Mouse (Mus musculus) skeletal muscle tissue, adult 2 months (tissue): ENCODE results near the gene Zwilch.
"Not testable (repeated sequence)": the region's sequence is repeated elsewhere in the genome, so short reads cannot be mapped to it uniquely, and the experiment has no call there.

ENCODE experiments used
- DNase-seq: peaks from one replicate; pipeline ENCODE4 v3.0.0-alpha.2; 2012; ENCODE audit warnings: low read depth, low spot score

Gene Zwilch

DNA sequence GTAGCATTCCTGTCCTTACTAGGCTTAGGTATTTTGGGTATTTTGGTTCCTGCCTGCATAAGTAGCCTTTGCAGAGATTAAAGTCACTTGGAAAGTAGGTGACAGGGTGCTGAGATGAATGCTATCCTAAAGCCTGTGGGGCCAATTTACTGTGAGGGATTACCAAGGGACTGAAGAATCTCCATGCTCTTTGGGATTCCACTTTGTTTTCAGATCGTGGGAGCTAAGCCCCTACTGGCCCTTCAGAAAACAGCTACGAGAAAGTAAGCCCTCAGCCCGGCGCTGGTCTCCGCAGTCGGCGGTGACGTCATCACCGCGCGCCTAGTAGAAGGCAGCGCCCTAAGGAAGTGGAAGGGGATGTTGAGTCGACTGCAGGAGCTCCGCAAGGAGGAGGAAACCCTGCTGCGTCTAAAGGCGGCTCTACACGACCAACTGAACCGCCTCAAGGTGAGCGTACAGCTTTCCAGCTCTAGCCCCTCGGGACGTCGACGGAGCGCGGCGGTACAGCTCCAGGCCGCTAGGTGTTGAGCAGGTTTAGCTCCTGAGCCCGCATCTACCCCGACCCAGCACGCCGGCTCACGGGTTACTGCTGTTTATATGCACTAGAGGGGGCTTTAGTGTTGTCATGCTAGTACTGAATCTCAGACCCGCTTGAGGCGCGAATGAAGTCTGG lies 6.2 kb upstream of the Zwilch start, which contains the start of gene Snapc5:
Snapc5 (plus strand) TSS at position 301 of the 673 bp plus-strand sequence.
- peak; percentile 92 for DNase-seq

DNA sequence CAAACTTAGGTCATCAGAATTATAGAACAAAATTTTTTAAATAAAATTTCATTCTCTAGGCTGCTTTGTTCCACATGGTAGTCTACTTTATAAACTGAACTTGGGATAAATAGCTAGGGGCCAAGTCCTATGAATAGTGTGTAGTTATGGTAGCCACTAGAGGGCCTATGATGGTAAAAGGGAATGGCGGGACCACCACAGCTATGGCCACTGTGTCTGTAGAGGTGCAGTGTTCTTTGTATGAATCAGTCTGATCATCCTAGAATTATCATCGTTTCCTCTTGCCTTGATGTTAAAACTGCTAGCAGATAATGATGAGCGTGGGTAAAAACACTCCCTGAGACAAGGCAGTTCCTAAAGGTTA lies 5.7 kb upstream of the Zwilch start:
- no peak for DNase-seq

DNA sequence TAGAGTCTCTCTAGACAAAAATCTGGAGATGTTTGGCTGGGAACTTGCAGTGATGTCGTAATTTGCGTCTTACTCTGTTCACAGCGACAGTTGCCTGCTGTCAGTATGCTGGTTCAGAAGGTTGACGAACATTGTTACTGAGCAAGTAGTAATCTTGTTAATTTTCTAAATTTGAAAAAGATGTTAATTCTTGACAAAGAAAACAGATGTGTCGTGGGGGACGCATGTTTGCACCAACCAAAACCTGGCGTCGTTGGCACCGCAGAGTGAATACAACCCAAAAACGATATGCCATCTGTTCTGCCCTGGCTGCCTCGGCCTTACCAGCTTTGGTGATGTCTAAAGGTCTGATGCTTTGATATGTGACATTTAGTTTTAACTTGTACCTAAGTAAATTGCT lies 2.5 kb upstream of the Zwilch start:
- DNase-seq, result no peak

DNA sequence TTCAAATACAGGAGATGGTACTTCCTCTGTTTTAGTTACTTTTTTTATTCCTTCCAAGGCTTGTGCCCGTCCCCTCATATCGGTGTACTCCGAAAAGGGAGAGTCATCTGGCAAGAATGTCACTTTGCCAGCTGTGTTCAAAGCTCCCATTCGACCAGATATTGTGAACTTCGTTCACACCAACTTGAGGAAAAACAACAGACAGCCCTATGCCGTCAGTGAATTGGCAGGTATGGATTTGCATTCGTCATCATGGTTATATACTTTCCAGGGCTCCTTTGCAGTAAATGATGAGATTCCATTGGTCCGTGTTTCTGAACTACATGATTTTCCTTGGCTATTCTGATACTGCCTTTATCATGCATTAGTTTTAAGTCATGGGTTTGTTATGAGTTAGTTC lies 1.9 kb upstream of the Zwilch start:
- DNase-seq, result no peak

DNA sequence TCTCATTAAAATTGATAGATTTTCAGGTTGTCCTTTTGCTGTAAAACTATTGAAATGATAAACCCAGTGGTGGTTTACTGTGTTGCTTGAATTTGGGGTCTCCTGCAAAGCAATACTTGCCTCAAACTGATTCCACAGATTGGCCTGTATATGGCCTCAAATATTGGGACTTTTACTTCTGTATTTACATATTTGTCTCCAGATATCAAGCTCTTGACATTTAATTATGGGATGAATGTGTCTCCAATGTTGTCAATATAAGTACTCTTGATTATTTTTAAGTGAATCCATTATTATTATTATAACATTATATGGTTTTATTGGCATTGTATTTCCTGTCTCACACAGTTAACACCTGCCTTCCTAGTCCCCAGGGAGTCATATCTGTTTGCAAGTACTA lies 1.4 kb upstream of the Zwilch start:
- DNase-seq, result no peak

DNA sequence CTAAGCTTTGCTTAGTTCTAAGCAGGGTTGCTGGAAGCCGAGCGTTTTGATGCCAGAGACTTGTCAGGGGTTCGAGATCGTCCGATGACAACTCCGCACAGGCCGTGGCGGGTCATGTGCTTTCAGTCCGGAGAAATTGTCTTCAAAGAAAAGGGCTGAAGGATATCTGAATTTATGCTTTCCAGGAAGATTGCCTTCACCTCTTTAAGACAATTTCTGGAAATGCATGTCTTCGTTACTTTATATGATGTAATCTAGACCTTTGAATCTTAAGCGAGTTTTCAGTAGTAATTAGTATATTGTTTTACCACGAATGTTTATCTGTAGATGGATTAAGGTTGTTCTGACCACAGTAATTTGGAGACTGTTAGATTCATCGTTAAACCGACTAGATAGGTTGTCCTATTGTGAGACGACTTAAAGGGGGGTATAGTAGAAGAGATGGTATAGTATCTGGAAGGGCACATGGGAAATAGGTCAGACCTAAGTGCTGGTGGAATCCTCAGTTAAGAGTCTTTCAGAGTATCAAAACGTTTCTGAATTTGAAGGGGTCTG lies 839 bp upstream of the Zwilch start:
- DNase-seq, result no peak

DNA sequence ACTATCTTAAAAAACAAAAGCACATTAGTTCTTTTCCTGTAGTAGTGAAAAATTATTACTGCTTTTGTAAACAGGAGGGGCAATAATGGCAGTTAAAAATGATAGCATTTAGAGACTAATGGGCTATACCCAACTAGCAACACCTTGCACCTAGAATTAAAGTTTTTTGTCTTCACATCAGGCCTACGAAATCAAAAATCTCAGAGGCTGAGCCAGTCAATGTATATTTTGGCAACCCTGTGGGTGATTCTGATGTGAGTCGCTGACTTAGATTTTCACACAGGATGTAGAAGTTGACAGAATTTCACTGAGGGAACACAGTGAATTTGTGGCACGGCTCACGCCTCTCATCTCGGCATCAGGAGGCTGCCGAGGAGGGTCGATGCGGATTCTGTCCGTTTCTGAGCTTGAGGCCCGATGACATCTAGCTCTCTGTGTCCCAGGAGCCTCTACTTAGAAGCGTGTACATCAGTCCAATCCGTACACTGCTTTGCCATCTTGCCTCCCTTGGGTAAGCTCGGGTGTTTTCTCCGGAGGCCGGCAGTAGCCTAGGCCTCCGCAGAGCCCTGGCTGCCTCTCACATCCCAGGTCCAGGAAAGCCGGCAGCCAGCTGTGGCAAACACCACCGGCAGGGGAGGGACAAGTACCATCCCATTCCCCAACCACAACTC lies 624 bp downstream of the Zwilch start:
- peak; percentile 7 for DNase-seq

DNA sequence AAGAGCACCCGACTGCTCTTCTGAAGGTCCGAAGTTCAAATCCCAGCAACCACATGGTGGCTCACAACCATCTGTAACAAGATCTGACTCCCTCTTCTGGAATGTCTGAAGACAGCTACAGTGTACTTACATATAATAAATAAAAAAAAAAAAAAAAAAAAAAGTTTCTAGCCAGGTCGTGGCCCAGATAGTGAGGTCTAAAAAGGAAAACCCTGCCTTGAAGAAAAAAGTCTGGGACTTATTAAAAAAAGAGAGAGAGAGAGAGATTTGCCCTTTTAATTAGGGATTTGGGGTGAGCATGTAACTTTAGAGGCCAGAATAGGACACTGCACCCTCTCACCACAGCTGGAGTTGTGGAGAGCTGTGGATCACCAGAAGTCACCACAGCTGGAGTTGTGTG lies 2.9 kb downstream of the Zwilch start:
- DNase-seq, result not testable (repeated sequence)

DNA sequence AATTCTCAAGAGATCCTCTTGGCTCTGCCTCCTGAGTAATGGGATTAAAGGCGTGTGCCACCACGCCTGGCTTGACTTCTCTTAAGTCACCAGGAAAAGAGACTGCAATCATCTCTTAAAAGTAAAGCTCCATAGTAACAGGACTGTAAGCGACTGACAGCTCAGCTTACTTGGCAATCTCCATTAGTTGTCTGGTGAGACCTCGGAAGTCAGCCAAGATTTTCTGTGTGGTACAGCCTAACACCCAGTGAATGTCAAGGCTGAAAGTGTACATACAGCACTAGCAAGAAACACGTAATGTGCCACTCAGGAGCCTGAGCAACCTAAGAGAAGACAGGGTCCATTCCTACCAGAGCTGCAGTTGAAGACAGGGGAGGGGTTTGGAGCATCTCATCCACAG lies 12.4 kb downstream of the Zwilch start:
- DNase-seq, result no peak

DNA sequence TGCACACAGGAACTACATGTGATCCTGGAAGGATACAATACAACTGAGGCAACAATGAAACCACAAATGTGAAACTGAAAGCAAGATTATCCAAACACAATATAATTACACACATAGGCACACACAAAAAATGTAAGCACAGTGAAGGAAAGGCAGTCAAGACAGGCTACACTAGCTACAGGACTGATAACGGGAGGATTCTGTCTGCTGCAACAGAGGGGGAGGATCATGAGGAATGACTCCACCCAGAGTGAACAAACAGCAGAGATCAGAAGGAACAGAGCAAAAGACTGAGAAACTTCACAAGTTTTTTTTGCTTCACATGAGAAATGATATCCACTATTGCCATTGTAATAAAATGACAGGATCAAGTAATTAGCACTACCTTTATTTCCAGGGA lies 16.3 kb downstream of the Zwilch start:
- DNase-seq, result no peak

DNA sequence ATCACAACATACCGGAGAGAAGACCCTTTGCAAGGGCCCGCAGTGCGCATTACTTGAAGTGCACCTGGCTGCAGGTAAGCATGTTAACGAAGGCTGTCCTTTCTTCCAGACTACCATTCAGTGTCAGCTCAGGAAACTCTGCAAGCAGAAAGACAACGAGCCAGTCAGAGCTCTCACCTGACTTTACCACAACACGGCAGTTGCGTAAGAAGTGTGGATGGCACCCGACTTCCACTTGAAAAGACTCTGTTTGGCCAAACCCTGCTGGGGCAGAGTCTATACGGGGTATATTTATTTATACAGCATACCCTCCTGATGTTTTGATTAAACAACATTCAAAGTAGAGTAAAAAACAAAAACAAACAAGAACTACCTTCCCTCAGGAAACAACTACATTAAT lies 33.0 kb downstream of the Zwilch start:
- no peak for DNase-seq

DNA sequence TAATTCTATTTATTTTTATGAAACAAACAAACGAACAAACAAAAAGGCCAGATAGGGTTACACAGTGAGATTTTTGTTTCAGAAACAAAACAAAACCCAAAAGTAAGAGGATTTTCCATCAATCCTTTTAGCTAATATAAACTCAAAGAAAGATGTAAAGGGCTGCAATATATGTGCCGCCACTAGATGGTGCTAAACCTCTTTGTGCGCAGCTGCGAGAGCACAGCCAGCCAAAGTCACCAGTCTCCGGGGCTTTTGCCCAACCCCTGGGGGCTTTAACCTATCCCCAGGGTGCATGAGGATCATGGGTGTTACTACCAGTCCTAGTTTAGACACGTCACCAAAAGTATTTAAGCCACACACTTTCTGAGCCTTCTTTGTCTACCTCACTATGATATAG lies 34.0 kb downstream of the Zwilch start:
- not testable (repeated sequence) for DNase-seq

DNA sequence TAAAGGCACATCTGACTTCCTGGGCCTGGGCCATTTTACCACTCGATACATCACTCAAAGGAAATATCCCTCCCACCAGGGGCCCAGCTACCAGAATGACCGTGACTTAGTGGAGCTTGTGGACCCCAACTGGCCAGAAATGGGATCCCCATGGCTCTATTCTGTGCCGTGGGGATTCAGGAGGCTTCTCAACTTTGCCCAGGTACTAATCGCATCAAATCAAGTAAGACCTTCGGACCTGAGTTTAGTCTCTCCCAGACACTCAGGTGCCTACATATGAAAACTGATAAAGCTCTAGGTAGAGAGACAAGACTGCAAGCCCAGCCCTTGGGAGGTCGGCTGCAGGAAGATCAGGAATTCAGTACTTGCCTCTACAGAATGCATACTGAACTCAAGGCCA lies 41.3 kb downstream of the Zwilch start:
- DNase-seq, result no peak

DNA sequence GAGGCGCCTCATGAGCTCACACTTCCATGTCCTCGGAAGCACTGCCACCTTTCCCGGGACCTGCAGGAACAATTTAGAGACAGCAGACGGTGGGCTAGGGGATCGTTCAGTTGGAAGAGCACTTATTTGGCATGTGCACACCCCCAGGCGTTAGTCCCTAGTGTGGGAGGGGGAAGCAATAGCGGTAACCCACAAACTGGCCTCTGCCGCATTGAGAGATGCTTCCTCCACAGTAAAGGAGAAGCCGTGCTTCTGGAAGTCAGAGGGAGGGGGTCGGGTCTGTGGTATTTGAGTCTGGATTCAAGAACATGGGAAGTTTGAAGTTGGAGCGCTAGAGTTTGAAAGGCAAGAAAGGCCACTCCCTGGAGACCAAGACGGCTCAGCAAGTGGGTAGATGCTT lies 46.8 kb downstream of the Zwilch start:
- no peak for DNase-seq

DNA sequence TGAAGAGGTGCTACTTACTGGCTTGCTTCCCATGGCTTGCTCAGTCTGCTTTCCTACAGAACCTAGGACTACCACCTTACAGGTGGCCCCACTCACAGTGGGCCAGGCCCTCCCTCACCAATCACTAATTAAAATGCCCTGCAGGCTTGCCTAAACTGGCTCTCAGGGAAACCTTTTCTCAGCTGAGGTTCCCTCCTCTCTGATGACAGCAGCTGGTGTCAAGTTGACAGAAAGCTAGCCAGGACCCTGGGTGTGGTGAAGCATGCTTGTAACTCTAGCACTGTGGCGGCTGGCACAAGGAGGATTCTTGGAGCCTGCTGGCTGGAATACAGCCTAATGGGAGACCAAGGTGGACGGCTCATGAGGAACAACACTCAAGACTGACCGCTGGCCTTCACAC lies 47.6 kb downstream of the Zwilch start:
- DNase-seq, result peak; percentile 59

DNA sequence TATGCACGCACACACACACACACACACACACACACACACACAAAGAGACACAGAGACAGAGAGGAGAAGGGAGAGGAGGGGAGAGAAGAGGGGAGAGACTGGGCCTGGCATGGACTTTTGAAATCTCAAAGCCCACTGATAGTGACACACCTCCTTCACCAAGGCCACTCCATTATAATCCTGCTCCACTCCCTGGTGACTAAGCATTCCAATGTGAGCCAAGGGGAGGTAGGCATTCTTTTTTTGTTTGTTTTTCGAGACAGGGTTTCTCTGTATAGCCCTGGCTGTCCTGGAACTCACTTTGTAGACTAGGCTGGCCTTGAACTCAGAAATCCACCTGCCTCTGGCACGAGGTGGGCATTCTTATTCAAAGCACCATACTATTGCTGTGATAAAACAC lies 48.1 kb downstream of the Zwilch start:
- not testable (repeated sequence) for DNase-seq

DNA sequence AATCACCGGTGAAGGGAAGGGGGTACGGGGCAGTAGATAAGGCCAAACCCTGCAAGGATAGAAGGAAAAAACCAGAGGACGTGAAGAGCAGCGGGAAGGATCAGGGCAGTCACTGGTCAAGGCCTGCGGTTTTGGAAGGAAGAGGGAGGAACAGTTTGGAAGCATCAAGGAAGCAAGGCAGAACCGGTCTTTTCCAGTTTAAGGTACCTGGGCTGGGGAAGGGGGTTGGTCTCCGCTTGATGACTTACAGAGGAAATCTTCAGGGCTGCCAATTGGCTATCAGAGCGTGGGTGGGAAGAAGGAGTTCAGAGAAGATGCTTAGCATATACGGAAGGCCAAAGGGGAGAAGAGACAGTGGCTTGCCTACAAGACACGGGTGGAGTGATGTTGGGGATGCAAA lies 50.3 kb downstream of the Zwilch start:
- no peak for DNase-seq

DNA sequence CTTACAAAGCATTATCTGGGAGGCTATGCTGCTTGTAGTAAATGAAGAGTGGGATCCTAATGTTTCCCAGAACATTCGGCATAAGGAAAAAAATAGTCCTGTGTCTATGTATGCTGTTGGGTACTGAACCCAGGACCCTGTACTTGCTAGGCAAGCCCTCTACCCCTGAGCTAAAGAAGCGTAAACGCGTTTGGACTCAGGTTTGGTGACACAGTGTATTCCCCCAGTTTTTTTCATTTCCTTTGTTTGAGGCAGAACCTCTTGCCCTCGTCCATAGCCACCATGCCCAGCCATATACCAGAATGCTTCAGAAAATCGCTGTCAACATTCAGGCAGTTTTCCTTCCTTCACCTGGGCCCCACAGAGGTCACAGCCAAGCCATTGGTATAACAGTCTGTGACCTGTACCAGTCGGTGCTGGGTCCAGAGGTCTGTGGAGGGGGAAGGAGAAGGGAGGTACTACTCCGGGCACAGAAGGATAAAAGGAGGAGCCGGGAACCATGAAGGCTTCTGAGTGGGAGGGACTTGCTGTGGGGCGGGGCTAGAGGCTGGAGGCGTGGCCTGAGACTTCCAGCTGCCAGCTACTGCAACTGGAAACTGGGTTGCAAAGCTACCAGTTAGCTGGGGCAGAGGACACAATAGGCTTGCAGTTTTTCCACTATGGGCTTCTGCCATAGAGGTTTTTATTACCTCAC lies 52.2 kb downstream of the Zwilch start:
- DNase-seq, result peak; percentile 19

DNA sequence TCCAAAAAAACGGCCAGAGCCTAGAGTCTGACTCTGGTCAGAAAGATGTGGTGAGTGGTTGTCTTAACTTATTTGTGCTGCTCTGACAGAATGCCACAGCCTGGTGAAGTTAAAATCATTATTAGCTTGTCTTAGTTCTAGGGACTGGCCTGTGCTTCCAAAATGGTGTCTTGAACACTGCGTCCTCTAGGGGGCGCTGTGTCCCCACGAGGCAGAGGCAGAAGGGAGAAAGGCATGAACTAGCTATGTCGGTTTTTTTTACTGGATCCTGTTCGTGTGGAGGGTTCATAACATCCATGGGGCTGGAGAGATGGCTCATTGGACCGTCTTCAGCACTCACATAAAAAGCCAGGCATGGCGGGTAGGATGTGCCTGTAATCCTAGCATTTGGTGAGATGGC lies 53.0 kb downstream of the Zwilch start:
- peak; percentile 55 for DNase-seq

DNA sequence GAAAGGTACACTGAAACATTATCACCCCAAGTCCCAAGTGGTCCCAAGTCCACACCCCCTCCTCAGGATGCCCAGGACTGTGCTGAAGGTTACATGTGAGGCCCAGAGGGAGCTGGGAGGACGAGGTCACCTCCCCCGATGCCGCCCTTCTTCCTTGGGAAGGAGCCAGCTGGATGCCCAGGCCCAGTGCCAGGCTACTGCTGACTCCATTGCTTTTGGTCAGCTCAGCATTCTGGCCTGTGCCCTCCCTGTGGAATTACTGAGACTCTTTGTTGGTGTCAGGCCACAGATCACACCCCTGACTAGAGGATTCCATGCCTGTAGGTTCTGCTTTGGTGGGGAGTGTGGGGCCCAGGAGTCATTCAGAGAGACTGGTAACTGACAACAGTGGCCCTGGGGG lies 56.0 kb downstream of the Zwilch start, which contains the start of gene Lctl:
Lctl (plus strand) TSS at position 272 of the 400 bp plus-strand sequence.
- DNase-seq, result no peak

DNA sequence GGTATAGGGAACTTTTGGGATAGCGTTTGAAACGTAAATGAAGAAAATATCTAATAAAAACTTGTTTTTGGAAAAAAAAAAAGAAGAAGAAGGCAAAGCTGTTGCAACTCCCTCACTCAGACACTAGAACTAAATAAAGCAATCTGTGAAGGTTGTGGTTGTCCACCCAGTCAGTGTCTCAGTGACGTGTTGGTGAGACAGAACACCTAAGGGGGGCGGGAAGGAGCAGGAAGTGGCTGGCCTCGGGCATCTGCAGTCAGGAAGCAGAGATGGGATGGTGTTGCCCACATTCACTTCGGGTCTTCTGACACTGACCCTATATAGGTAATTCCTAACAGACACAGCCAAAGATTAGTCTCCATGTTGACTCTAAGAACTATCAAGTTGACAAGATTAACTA lies 57.1 kb downstream of the Zwilch start:
- DNase-seq, result no peak

DNA sequence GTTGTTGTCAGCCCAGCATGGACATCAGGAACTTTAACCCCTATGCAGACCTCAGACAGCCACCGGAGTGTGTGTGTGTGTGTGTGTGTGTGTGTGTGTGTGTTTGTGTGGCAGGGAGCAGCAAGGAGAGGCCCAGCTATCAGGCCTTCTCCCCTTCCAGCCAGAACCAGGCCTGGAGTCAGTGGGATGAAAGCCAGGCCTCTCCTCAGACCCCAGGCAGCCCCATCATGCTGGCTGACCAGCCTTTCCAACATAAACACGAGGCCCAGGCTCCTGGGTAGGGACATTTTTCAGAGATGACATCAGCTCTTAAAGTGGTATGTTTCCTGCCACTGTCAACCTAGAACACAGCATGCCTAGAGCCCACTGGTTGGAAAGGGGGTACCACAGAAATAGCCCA lies 58.3 kb downstream of the Zwilch start:
- no peak for DNase-seq

DNA sequence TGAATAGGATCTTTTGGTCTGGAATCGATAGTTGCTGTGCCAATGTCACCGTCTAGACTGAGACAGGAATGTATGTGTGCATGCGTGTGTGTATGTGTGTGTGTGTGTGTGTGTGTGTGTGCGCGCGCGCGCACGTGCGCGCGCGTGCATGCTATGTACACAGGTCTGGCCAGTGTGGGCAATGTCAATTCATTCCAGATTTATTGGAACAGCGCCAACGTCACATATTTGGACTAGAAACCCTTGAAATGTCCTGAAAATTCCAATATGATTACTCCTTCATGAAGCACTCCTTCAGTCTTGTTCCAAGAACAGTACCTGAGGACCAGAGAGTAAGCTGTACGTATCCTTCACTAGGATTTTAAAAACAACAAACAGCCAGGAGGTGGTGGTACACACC lies 62.4 kb downstream of the Zwilch start:
- no peak for DNase-seq
